Mouse (Mus musculus): ENCODE measurements around the gene Gm20388. TPM values are rescaled to one million over a fixed set of nuclear protein-coding genes. Genes with fewer than 3 reads are reported as not detected.
A peak's percentile ranks its signal among the peaks of the same experiment; 100 is the strongest.

Gene Gm20388
- polyA plus RNA-seq, 1 experiment from 2014 or later, result not detected

DNA sequence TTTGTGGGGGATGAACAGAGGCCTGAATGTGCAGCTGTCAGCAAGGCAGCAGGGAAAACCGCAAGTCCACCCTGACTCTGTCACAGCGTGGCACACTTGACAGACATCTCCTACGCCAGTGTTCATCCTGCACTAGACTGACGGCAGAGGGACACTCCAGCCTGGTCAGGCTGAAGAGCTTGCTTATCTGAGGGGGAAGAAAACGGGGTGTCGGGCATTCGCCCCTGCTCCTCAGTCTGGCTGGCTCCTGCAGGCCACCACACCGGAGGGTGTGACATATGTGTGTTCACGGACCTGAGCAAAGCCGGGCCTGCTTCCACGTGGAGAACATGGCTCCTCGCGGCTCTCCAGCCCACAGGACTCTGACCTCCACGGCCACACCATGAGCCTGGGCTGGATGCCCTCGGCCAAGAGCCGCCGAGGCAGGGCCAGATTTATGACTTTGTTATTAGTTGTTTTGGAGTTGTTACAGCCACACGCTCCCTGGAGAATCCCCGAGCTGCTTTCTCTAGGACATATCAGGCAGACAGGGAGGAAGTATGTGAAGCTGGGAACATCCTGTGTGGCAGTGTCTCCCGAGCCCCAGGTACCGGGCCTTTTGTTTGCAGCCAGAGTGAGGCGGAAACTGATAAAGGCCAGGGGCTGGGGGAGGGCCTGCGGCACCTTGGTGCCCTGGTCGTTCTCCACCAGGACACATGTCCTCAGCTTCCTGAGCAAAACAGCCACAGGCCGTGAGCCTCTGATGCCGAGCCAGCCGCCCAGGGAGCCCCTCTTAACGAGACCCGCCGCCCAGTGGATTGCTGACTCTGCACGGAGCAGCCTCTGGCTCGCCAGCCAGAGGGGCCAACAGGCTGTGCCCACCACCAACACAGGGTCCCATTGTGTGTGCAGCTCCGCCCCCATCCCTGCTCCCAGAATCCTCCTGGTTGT, 1424.1 kb downstream of the Gm20388 start:
- Histone ChIP-seq H3K4me1 (replicated peaks; ENCODE audit: control insufficient read depth, insufficient read depth, low read length) (no peaks in the 10 kb centered on the region), H3K4me3 (ENCODE audit: low read depth, low read length) (no peak overlapping the region), H3K27ac (ENCODE audit: low read depth, low read length) (no peak overlapping the region), H3K36me3 (ENCODE audit: control insufficient read depth, insufficient read depth) (no peaks in the 10 kb centered on the region), H3K9me3 (ENCODE audit: control insufficient read depth) (no peaks in the 10 kb centered on the region), H3K9ac (ENCODE audit: low read depth, low read length) (no peak overlapping the region), H3K4me2 (replicated peaks; ENCODE audit: low read depth) (no peak overlapping the region), H3K27me3 (replicated peaks; ENCODE audit: control insufficient read depth, insufficient read depth, low read length) (no peaks in the 10 kb centered on the region)
- 39% methylated on average over 33 of the region's 33 CpGs for WGBS
- peak; percentile 35; the same call in 1 of the 2 replicates for ATAC-seq
- no peak for TF ChIP-seq CTCF (IDR thresholded peaks at IDR 0.05; ENCODE audit: low read depth)

DNA sequence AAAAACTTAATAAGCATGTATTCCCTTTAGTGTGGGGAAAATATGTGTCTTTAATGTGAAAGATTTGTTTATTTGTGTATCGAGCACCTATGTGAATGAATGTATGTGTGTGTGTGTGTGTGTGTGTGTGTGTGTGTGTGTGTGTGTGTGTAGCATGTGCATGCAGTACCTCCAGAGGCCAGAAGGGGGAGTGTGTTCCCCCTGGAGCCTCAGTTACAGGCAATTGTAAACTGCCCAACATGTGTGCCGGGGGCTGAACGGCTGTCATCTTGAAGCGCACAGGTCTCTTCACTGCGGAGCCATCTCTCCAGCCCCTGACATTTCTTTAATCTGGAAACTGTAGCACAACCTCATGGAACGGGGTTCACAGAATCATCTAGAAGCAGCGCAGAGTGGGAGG, 1425.0 kb downstream of the Gm20388 start:
- 96% methylated on average over 7 of the region's 7 CpGs for WGBS
- no peak for ATAC-seq

DNA sequence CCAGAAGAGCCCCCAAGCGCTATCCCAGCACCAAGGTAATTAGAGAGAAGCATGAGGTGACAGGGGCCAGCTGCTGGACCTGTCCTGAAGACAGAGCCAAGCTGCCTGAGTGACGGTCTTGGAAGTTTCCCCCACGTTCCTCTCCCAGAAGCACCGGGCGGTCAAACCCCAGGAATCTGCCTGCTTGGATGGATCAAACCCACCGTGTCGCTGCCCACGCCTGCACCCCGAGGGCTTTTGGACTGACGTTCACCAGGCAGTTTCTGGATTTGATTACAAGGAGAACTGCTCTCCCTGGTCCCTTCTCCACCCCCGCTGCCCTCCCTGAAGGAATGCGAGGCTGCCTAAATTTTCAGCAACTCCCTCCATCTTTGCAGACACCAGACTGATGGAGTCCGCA, 1432.3 kb downstream of the Gm20388 start:
- Histone ChIP-seq H3K9ac (ENCODE audit: low read depth, low read length) (no peak overlapping the region), H3K36me3 (ENCODE audit: control insufficient read depth, insufficient read depth) (no peaks in the 10 kb centered on the region), H3K27ac (ENCODE audit: low read depth, low read length) (no peak overlapping the region), H3K4me2 (replicated peaks; ENCODE audit: low read depth) (no peak overlapping the region), H3K4me3 (ENCODE audit: low read depth, low read length) (no peak overlapping the region), H3K9me3 (ENCODE audit: control insufficient read depth) (no peaks in the 10 kb centered on the region), H3K27me3 (replicated peaks; ENCODE audit: control insufficient read depth, insufficient read depth, low read length) (0 out of 2 replicates have a peak, but pooled peaks cover 3% of the 10 kb centered on the region), H3K4me1 (replicated peaks; ENCODE audit: control insufficient read depth, insufficient read depth, low read length) (no peaks in the 10 kb centered on the region)
- no peak for TF ChIP-seq CTCF (IDR thresholded peaks at IDR 0.05; ENCODE audit: low read depth)
- no peak for ATAC-seq
- WGBS, result 60% methylated on average over 13 of the region's 13 CpGs

More for the DNA sequence above, 1425.0 kb downstream of the Gm20388 start:
- Histone ChIP-seq H3K4me3 (ENCODE audit: low read depth, low read length) (no peak overlapping the region), H3K4me2 (replicated peaks; ENCODE audit: low read depth) (no peak overlapping the region), H3K36me3 (ENCODE audit: control insufficient read depth, insufficient read depth) (no peaks in the 10 kb centered on the region), H3K9ac (ENCODE audit: low read depth, low read length) (no peak overlapping the region), H3K27ac (ENCODE audit: low read depth, low read length) (no peak overlapping the region), H3K4me1 (replicated peaks; ENCODE audit: control insufficient read depth, insufficient read depth, low read length) (no peaks in the 10 kb centered on the region), H3K27me3 (replicated peaks; ENCODE audit: control insufficient read depth, insufficient read depth, low read length) (no peaks in the 10 kb centered on the region), H3K9me3 (ENCODE audit: control insufficient read depth) (no peaks in the 10 kb centered on the region)
- TF ChIP-seq CTCF (IDR thresholded peaks at IDR 0.05; ENCODE audit: low read depth), result peak; percentile 37

DNA sequence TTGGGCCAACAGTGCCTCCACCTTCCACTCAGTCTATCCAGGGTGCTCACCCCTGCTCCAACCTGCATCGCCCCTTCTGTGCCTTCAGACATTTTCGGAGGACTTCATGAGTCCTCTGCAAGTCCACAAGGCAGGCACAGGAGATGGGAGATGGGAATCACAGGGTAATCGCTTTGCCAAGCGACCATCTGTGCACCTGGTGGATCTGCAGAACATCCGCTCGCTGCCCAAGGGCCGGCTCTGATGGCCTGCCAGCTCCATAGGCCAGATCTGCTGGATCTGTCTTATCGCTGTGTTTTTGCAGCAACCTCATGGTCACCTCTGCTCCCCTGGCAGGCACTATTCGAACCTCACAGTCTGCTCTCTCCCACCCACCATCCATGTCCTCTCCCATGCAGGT, 1433.8 kb downstream of the Gm20388 start:
- no peak overlapping the region for H3K27ac ChIP-seq (ENCODE audit: low read depth, low read length)
- H3K9me3 ChIP-seq (ENCODE audit: control insufficient read depth), result no peaks in the 10 kb centered on the region
- H3K4me2 ChIP-seq (replicated peaks; ENCODE audit: low read depth), result no peak overlapping the region
- ATAC-seq, result no peak
- TF ChIP-seq CTCF (IDR thresholded peaks at IDR 0.05; ENCODE audit: low read depth), result no peak
- H3K4me3 ChIP-seq (ENCODE audit: low read depth, low read length), result no peak overlapping the region
- H3K36me3 ChIP-seq (ENCODE audit: control insufficient read depth, insufficient read depth), result no peaks in the 10 kb centered on the region
- 0 out of 2 replicates have a peak, but pooled peaks cover 3% of the 10 kb centered on the region for H3K27me3 ChIP-seq (replicated peaks; ENCODE audit: control insufficient read depth, insufficient read depth, low read length)
- no peak overlapping the region for H3K9ac ChIP-seq (ENCODE audit: low read depth, low read length)
- WGBS, result 94% methylated on average over 9 of the region's 9 CpGs
- H3K4me1 ChIP-seq (replicated peaks; ENCODE audit: control insufficient read depth, insufficient read depth, low read length), result no peaks in the 10 kb centered on the region

DNA sequence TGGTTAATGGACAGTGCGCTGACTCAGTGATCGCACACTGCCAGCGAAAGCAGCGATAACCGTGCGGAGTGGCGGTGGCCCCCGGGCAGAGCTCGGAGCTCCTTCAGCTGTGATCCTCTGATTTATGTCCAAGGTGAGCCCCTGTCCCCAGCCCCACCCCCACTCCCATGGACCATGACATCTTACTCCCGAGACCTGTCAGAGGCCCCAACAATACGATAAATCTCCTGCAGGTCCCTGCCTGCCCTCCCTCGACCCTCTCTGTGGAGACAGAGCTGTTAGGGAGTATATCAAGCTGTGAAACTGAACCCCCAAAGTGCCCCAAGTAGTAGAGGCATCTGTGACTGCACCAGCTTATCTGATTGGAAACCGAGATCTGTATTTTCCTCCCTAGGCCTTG, 1435.5 kb downstream of the Gm20388 start:
- no peak overlapping the region for H3K9ac ChIP-seq (ENCODE audit: low read depth, low read length)
- H3K9me3 ChIP-seq (ENCODE audit: control insufficient read depth), result no peaks in the 10 kb centered on the region
- H3K27me3 ChIP-seq (replicated peaks; ENCODE audit: control insufficient read depth, insufficient read depth, low read length), result 0 out of 2 replicates have a peak, but pooled peaks cover 3% of the 10 kb centered on the region
- H3K4me2 ChIP-seq (replicated peaks; ENCODE audit: low read depth), result no peak overlapping the region
- WGBS, result 73% methylated on average over 13 of the region's 13 CpGs
- no peak overlapping the region for H3K27ac ChIP-seq (ENCODE audit: low read depth, low read length)
- ATAC-seq, result no peak
- H3K4me3 ChIP-seq (ENCODE audit: low read depth, low read length), result no peak overlapping the region
- no peaks in the 10 kb centered on the region for H3K36me3 ChIP-seq (ENCODE audit: control insufficient read depth, insufficient read depth)
- TF ChIP-seq CTCF (IDR thresholded peaks at IDR 0.05; ENCODE audit: low read depth), result no peak
- H3K4me1 ChIP-seq (replicated peaks; ENCODE audit: control insufficient read depth, insufficient read depth, low read length), result no peaks in the 10 kb centered on the region

DNA sequence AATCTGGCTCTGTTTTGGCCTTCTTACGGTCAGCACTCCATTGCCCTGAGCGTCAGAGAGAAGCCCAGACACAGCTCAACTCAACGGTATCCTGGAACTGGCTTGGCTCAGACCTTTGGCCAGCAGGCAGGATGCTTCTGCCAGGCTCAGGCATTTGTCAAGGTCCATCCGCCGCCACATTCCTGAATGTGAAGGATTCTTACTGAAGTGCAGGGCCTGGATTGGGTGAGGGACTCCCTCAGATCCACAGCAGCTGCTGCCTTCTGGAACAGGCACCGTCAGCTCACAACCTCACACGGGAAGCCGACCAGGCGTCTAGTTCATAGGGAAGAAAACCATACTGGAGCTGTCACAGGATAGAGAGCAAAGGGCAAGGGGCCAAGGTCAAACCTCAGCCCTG, 1436.2 kb downstream of the Gm20388 start:
- H3K9ac ChIP-seq (ENCODE audit: low read depth, low read length), result no peak overlapping the region
- H3K27me3 ChIP-seq (replicated peaks; ENCODE audit: control insufficient read depth, insufficient read depth, low read length), result 0 out of 2 replicates have a peak, but pooled peaks cover 3% of the 10 kb centered on the region
- H3K36me3 ChIP-seq (ENCODE audit: control insufficient read depth, insufficient read depth), result no peaks in the 10 kb centered on the region
- WGBS, result 42% methylated on average over 9 of the region's 9 CpGs
- no peak overlapping the region for H3K27ac ChIP-seq (ENCODE audit: low read depth, low read length)
- no peak overlapping the region for H3K4me2 ChIP-seq (replicated peaks; ENCODE audit: low read depth)
- TF ChIP-seq CTCF (IDR thresholded peaks at IDR 0.05; ENCODE audit: low read depth), result no peak
- H3K4me1 ChIP-seq (replicated peaks; ENCODE audit: control insufficient read depth, insufficient read depth, low read length), result no peaks in the 10 kb centered on the region
- no peaks in the 10 kb centered on the region for H3K9me3 ChIP-seq (ENCODE audit: control insufficient read depth)
- no peak overlapping the region for H3K4me3 ChIP-seq (ENCODE audit: low read depth, low read length)
- ATAC-seq, result no peak
